Mouse (Mus musculus) R1 (cell line): ENCODE measurements around the gene Serpina3f.

Experiments used
- DNase-seq: peaks from one replicate; pipeline ENCODE4 v3.0.0-alpha.2; 2018; ENCODE audit warnings: low read depth, low spot score

Gene Serpina3f

GRCm38 (mm10) chr12:104248231-104248630 lies 33.9 kb downstream of the Serpina3f start:
- DNase-seq: no peak

GRCm38 (mm10) chr12:104261041-104261440 lies 46.7 kb downstream of the Serpina3f start:
- DNase-seq: no peak

- peak; percentile 67 for DNase-seq
Observed at GRCm38 (mm10) chr12:104262863-104263262, 48.5 kb downstream of the Serpina3f start, which contains the start of gene Serpina3i. Gene Serpina3i (plus strand): TSS chr12:104263122.

DNA sequence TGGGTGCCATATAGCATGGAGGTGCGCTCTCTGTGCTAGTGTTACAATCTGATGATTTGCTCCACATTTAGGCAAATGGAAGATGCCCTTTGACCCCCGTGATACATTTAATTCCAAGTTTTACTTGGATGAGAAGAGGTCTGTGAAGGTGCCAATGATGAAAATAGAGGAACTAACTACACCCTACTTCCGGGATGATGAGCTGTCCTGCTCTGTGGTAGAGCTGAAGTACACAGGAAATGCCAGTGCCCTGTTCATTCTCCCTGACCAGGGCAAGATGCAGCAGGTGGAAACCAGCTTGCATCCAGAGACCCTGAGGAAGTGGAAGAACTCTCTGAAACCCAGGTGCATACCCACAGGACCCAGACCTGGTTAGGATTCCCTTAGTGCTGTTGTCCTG lies 52.0 kb downstream of the Serpina3f start:
- no peak for DNase-seq
